Mouse (Mus musculus): ENCODE results near the gene Ear6. TPM values are rescaled to one million over a fixed set of nuclear protein-coding genes. Genes with fewer than 3 reads are reported as not detected.

Gene Ear6
- total and polyA plus RNA-seq, 3 experiments: not detected

- Histone ChIP-seq H3K79me2 (replicated peaks; ENCODE audit: control insufficient read depth, extremely low read depth, insufficient read depth, poor library complexity, severe bottlenecking) (peaks cover 13% of the 10 kb centered on the region), H3K27me3 (replicated peaks) (no peaks in the 10 kb centered on the region), H3K4me1 (ENCODE audit: control insufficient read depth in 1 of 2, insufficient read depth in 2 of 2) (peaks cover 0 to 16% of the 10 kb centered on the region in 2 experiments; a peak in 2 of 4 replicates), H3K9ac (ENCODE audit: insufficient read depth, low read depth) (peak within 1 kb of the TSS; percentile 67), H3K4me2 (ENCODE audit: insufficient read depth, low read depth, poor library complexity, severe bottlenecking) (peak within 1 kb of the TSS; percentile 94), H3K27ac (ENCODE audit: insufficient read depth, low read depth) (peak within 1 kb of the TSS; percentile 27; the same call in 1 of the 2 replicates), H3K9me3 (replicated peaks; ENCODE audit: low read length) (no peaks in the 10 kb centered on the region), H3K36me3 (replicated peaks in 1 of 2; ENCODE audit: control insufficient read depth in 1 of 2, insufficient read depth in 1 of 2, low read length in 1 of 2) (peaks cover 24 to 36% of the 10 kb centered on the region in 2 experiments), H3K4me3 (replicated peaks in 1 of 3; ENCODE audit: low read depth in 2 of 3, low read length in 2 of 3, poor library complexity in 1 of 3) (peak within 1 kb of the TSS; percentile 71 to 98 (median 90))
- DNase-seq (ENCODE audit: extremely low read depth): peak; percentile 98
- in situ Hi-C loops (cut with MboI; ENCODE audit: low pct_ligation_motif_present, low pct_unique_long_range_greater_than_20kb, low sequenced_read_pairs): no loop called here
- dilution Hi-C loops (cut with MboI; ENCODE audit: extremely low pct_ligation_motif_present, extremely low pct_unique_long_range_greater_than_20kb, low sequenced_read_pairs): no loop called here
- TF ChIP-seq MAFK (IDR thresholded peaks at IDR 0.05; ENCODE audit: insufficient replicate concordance, low read length) (no peak), JUND (conservative IDR thresholded peaks at IDR 0.05; ENCODE audit: low read depth, low read length) (no peak), MEF2A (IDR thresholded peaks at IDR 0.05; ENCODE audit: borderline replicate concordance, low read depth, low read length) (peak; percentile 40; the same call in 1 of the 2 replicates), TCF12 (IDR thresholded peaks at IDR 0.05; ENCODE audit: low read depth, low read length) (peak; percentile 64; the same call in 1 of the 2 replicates), HCFC1 (IDR thresholded peaks at IDR 0.05; ENCODE audit: low read depth, low read length) (peak; percentile 92), POLR2A (IDR thresholded peaks at IDR 0.05; ENCODE audit: low read depth, low read length) (peak; percentile 89), ZMIZ1 (IDR thresholded peaks at IDR 0.05; ENCODE audit: low read depth, low read length) (peak; percentile 79; the same call in 1 of the 2 replicates), E2F4 (IDR thresholded peaks at IDR 0.05; ENCODE audit: insufficient replicate concordance, low read depth, low read length) (no peak), KAT2A (IDR thresholded peaks at IDR 0.05; ENCODE audit: insufficient replicate concordance, low read length) (peak; percentile 83; the same call in 1 of the 2 replicates), TBP (conservative IDR thresholded peaks at IDR 0.05; ENCODE audit: low read depth, low read length) (peak; percentile 82), RCOR1 (conservative IDR thresholded peaks at IDR 0.05; ENCODE audit: low read depth, low read length) (no peak), SMC3 (IDR thresholded peaks at IDR 0.05; ENCODE audit: low read depth, low read length) (no peak), GABPA (IDR thresholded peaks at IDR 0.05; ENCODE audit: insufficient replicate concordance, low read depth, low read length) (no peak), NELFE (IDR thresholded peaks at IDR 0.05; ENCODE audit: low read depth, low read length) (peak; percentile 82), MAZ (IDR thresholded peaks at IDR 0.05; ENCODE audit: low read depth, low read length) (peak; percentile 84), MYC (IDR thresholded peaks at IDR 0.05; ENCODE audit: low read depth, low read length) (no peak), ZNF384 (IDR thresholded peaks at IDR 0.05; ENCODE audit: low read depth, low read length) (no peak), CHD1 (IDR thresholded peaks at IDR 0.05; ENCODE audit: low read depth, low read length) (no peak), NRF1 (IDR thresholded peaks at IDR 0.05; ENCODE audit: low read depth, low read length) (no peak), PAX5 (IDR thresholded peaks at IDR 0.05; ENCODE audit: low read length) (no peak), EP300 (IDR thresholded peaks at IDR 0.05; ENCODE audit: low read length) (no peak), MAX (IDR thresholded peaks at IDR 0.05; ENCODE audit: low read length) (peak; percentile 55; the same call in 1 of the 2 replicates), UBTF (IDR thresholded peaks at IDR 0.05; ENCODE audit: low read depth, low read length) (no peak), USF1 (IDR thresholded peaks at IDR 0.05; ENCODE audit: low read depth, low read length) (no peak), POLR2AphosphoS2 (IDR thresholded peaks at IDR 0.05; ENCODE audit: low read depth, low read length) (0 out of 2 replicates have a peak, but pooled peaks have one; percentile 41), MXI1 (IDR thresholded peaks at IDR 0.05; ENCODE audit: low read depth, low read length) (peak; percentile 76; the same call in 1 of the 2 replicates), CHD2 (IDR thresholded peaks at IDR 0.05; ENCODE audit: low read length) (peak; percentile 83), SIN3A (IDR thresholded peaks at IDR 0.05; ENCODE audit: low read length) (peak; percentile 79), ELF1 (IDR thresholded peaks at IDR 0.05; ENCODE audit: low read depth, low read length) (peak; percentile 89), ZKSCAN1 (IDR thresholded peaks at IDR 0.05; ENCODE audit: borderline replicate concordance, low read depth, low read length) (no peak), CTCF (conservative IDR thresholded peaks at IDR 0.05 in 1 of 2, IDR thresholded peaks at IDR 0.05 in 1 of 2; ENCODE audit: low read depth in 2 of 2, low read length in 2 of 2) (no peak), RAD21 (IDR thresholded peaks at IDR 0.05; ENCODE audit: low read depth, low read length) (no peak), BHLHE40 (IDR thresholded peaks at IDR 0.05; ENCODE audit: low read depth, low read length) (no peak), IRF4 (IDR thresholded peaks at IDR 0.05; ENCODE audit: low read depth, low read length) (peak; percentile 25; the same call in 1 of the 2 replicates)
Measured at GRCm38 (mm10) chr14:51884598-51885331, 31.3 kb downstream of the Ear6 start, which contains the start of gene Mettl17. TSS of gene Mettl17 (plus strand) at chr14:51884842.

Measured in CH12.LX (cell line).